Mouse (Mus musculus) MEL (cell line): ENCODE measurements around the gene Atrip. TPM values are rescaled to one million over a fixed set of nuclear protein-coding genes. Genes with fewer than 3 reads are reported as not detected.

Experiments
- DNase-seq: peaks from one replicate; pipeline ENCODE4 v3.0.0; 2011; ENCODE audit warnings: low read depth, low spot score
- H3K27ac ChIP-seq: 2 replicates; pipeline ENCODE4 v1.5.1; 2012; ENCODE audit warnings: low read depth, mild to moderate bottlenecking, control low read depth, low read length, moderate library complexity; ENCODE audit not compliant: control insufficient read depth
- H3K27me3 ChIP-seq, 2 experiments: fragments of 150-350 bp in 1 of 2; sonication (generic) in 1 of 2; 2 replicates each; pipeline ENCODE4 v1.6.1; 2012; ENCODE audit warnings: low read length in 2 of 2, mild to moderate bottlenecking in 2 of 2, improper control_type of control experiment in 1 of 2, moderate library complexity in 1 of 2; ENCODE audit not compliant: insufficient read depth in 2 of 2, control insufficient read depth in 1 of 2
- H3K36me3 ChIP-seq, 2 experiments: 2 replicates each; pipeline ENCODE4 v1.6.1; 2012 to 2014; ENCODE audit warnings: low read length in 2 of 2, improper control_type of control experiment in 1 of 2, inconsistent platforms in 1 of 2, mild to moderate bottlenecking in 1 of 2; ENCODE audit not compliant: insufficient read depth in 2 of 2, control insufficient read depth in 1 of 2
- H3K4me1 ChIP-seq, 2 experiments: fragments of 150-350 bp in 1 of 2; sonication (generic) in 1 of 2; 2 replicates each; pipeline ENCODE4 v1.6.1; 2012; ENCODE audit warnings: low read length in 2 of 2, improper control_type of control experiment in 1 of 2, mild to moderate bottlenecking in 1 of 2; ENCODE audit not compliant: insufficient read depth in 2 of 2, control insufficient read depth in 1 of 2
- H3K4me3 ChIP-seq, 2 experiments: fragments of 150-350 bp in 1 of 2; sonication (generic) in 1 of 2; 2 replicates each; pipeline ENCODE4 v1.5.1; 2012; ENCODE audit warnings: low read depth in 2 of 2, low read length in 2 of 2, mild to moderate bottlenecking in 2 of 2, moderate library complexity in 2 of 2, control low read depth in 1 of 2, improper control_type of control experiment in 1 of 2; ENCODE audit not compliant: control insufficient read depth in 1 of 2, insufficient read depth in 1 of 2
- H3K79me2 ChIP-seq: 2 replicates; pipeline ENCODE4 v1.6.1; 2012; ENCODE audit warnings: mild to moderate bottlenecking, low read length, moderate library complexity; ENCODE audit not compliant: control insufficient read depth, poor library complexity, insufficient read depth
- H3K9ac ChIP-seq: 2 replicates; pipeline ENCODE4 v1.6.1; 2012; ENCODE audit warnings: low read depth, mild to moderate bottlenecking, control low read depth, low read length, moderate library complexity; ENCODE audit not compliant: control insufficient read depth, poor library complexity, severe bottlenecking
- H3K9me3 ChIP-seq: fragments of 150-350 bp; sonication (generic); replicated peaks from 2 replicates; pipeline ENCODE4 v1.6.1; 2012; ENCODE audit warnings: mild to moderate bottlenecking, low read length, improper control_type of control experiment, moderate library complexity; ENCODE audit not compliant: insufficient read depth
- BHLHE40 ChIP-seq: IDR thresholded peaks from 2 replicates; pipeline ENCODE4 v1.6.1; 2012; ENCODE audit warnings: low read depth, mild to moderate bottlenecking, inconsistent platforms, low read length, improper control_type of control experiment, borderline replicate concordance
- CTCF ChIP-seq, 3 experiments: IDR thresholded peaks in 2 of 3; conservative IDR thresholded peaks in 1 of 3; 2 replicates each; pipeline ENCODE4 v1.5.1; 2011 to 2012; ENCODE audit warnings: low read length in 3 of 3, low read depth in 2 of 3, mild to moderate bottlenecking in 2 of 3, improper control_type of control experiment in 1 of 3, inconsistent platforms in 1 of 3, mixed read lengths in 1 of 3, moderate library complexity in 1 of 3; ENCODE audit not compliant: control insufficient read depth in 1 of 3, insufficient read depth in 1 of 3, poor library complexity in 1 of 3, severe bottlenecking in 1 of 3
- E2F4 ChIP-seq: IDR thresholded peaks from 2 replicates; pipeline ENCODE4 v1.6.1; 2011; ENCODE audit warnings: low read depth, low read length, improper control_type of control experiment, borderline replicate concordance
- ELF1 ChIP-seq: IDR thresholded peaks from 2 replicates; pipeline ENCODE4 v1.6.1; 2014; ENCODE audit warnings: low read depth, mild to moderate bottlenecking, inconsistent platforms, low read length, improper control_type of control experiment, moderate library complexity
- ETS1 ChIP-seq: IDR thresholded peaks from 2 replicates; pipeline ENCODE4 v1.6.1; 2012; ENCODE audit warnings: low read depth, mild to moderate bottlenecking, inconsistent platforms, low read length, improper control_type of control experiment, moderate library complexity
- GABPA ChIP-seq: IDR thresholded peaks from 2 replicates; pipeline ENCODE4 v1.6.1; 2012; ENCODE audit warnings: low read depth, mild to moderate bottlenecking, inconsistent platforms, low read length, improper control_type of control experiment, moderate library complexity
- GATA1 ChIP-seq: IDR thresholded peaks from 2 replicates; pipeline ENCODE4 v1.6.1; 2011; ENCODE audit warnings: low read depth, low read length, improper control_type of control experiment
- HCFC1 ChIP-seq: IDR thresholded peaks from 2 replicates; pipeline ENCODE4 v1.6.1; 2012; ENCODE audit warnings: low read depth, mild to moderate bottlenecking, inconsistent platforms, low read length, improper control_type of control experiment, moderate library complexity
- JUND ChIP-seq: IDR thresholded peaks from 2 replicates; pipeline ENCODE4 v1.6.1; 2011; ENCODE audit warnings: low read depth, mild to moderate bottlenecking, improper control_type of control experiment, low read length
- MXI1 ChIP-seq: IDR thresholded peaks from 2 replicates; pipeline ENCODE4 v1.6.1; 2011; ENCODE audit warnings: mild to moderate bottlenecking, low read depth, low read length, improper control_type of control experiment
- MYC ChIP-seq: IDR thresholded peaks from 2 replicates; pipeline ENCODE4 v1.6.1; 2011; ENCODE audit warnings: low read depth, mild to moderate bottlenecking, low read length, improper control_type of control experiment, moderate library complexity
- NELFE ChIP-seq: IDR thresholded peaks from 2 replicates; pipeline ENCODE4 v1.6.1; 2011; ENCODE audit warnings: low read depth, low read length, improper control_type of control experiment
- POLR2A ChIP-seq, 2 experiments: IDR thresholded peaks; 2 replicates each; pipeline ENCODE4 v1.6.1; 2011 to 2012; ENCODE audit warnings: low read length in 2 of 2, mild to moderate bottlenecking in 2 of 2, control low read depth in 1 of 2, improper control_type of control experiment in 1 of 2, low read depth in 1 of 2, moderate library complexity in 1 of 2; ENCODE audit not compliant: control insufficient read depth in 1 of 2, insufficient read depth in 1 of 2, poor library complexity in 1 of 2
- POLR2AphosphoS2 ChIP-seq: IDR thresholded peaks from 2 replicates; pipeline ENCODE4 v1.6.1; 2011; ENCODE audit warnings: low read length, improper control_type of control experiment
- POLR2AphosphoS5 ChIP-seq: IDR thresholded peaks from 2 replicates; pipeline ENCODE4 v1.6.1; 2012; ENCODE audit warnings: low read depth, borderline replicate concordance, mild to moderate bottlenecking, inconsistent platforms, low read length, moderate library complexity, mixed read lengths
- RAD21 ChIP-seq: IDR thresholded peaks from 2 replicates; pipeline ENCODE4 v1.6.1; 2011; ENCODE audit warnings: mild to moderate bottlenecking, low read depth, low read length, improper control_type of control experiment
- SIN3A ChIP-seq: IDR thresholded peaks from 2 replicates; pipeline ENCODE4 v1.6.1; 2012; ENCODE audit warnings: low read length, improper control_type of control experiment, inconsistent platforms
- SMC3 ChIP-seq: IDR thresholded peaks from 2 replicates; pipeline ENCODE4 v1.6.1; 2011; ENCODE audit warnings: low read depth, low read length, improper control_type of control experiment
- TBP ChIP-seq: IDR thresholded peaks from 2 replicates; pipeline ENCODE4 v1.8.0; 2011; ENCODE audit warnings: low read depth, low read length, improper control_type of control experiment
- UBTF ChIP-seq: IDR thresholded peaks from 2 replicates; pipeline ENCODE4 v1.6.1; 2012; ENCODE audit warnings: low read depth, mild to moderate bottlenecking, inconsistent platforms, low read length, improper control_type of control experiment, moderate library complexity, borderline replicate concordance; ENCODE audit not compliant: insufficient read depth
- ZC3H11A ChIP-seq: IDR thresholded peaks from 2 replicates; pipeline ENCODE4 v1.6.1; 2012; ENCODE audit warnings: low read depth, mild to moderate bottlenecking, inconsistent platforms, low read length, improper control_type of control experiment
- ZNF384 ChIP-seq: IDR thresholded peaks from 2 replicates; pipeline ENCODE4 v1.6.1; 2012; ENCODE audit warnings: low read depth, mild to moderate bottlenecking, inconsistent platforms, low read length, improper control_type of control experiment
- polyA plus RNA-seq, 2 experiments: library from polyadenylated mRNA; stranded (reverse) in 1 of 2; unstranded in 1 of 2; fragments of >175 nt in 1 of 2; fragments of >200 nt in 1 of 2; gene quantifications; 2 replicates each; pipeline versions ENCODE4 v1.2.1 to v1.2.4; 2012; ENCODE audit warnings: low replicate concordance in 2 of 2, low read depth in 1 of 2; ENCODE audit not compliant: insufficient read length in 2 of 2, insufficient read depth in 1 of 2, missing spikeins in 1 of 2
- total RNA-seq: library from RNA; depleted of rRNA; stranded (reverse); fragments of 300-350 nt; gene quantifications from 2 replicates; pipeline ENCODE4 v1.2.3, GENCODE M21; 2012

The Atrip gene
- total and polyA plus RNA-seq, 3 experiments, result 18.4 to 35.3 TPM; not detected in 1

DNA sequence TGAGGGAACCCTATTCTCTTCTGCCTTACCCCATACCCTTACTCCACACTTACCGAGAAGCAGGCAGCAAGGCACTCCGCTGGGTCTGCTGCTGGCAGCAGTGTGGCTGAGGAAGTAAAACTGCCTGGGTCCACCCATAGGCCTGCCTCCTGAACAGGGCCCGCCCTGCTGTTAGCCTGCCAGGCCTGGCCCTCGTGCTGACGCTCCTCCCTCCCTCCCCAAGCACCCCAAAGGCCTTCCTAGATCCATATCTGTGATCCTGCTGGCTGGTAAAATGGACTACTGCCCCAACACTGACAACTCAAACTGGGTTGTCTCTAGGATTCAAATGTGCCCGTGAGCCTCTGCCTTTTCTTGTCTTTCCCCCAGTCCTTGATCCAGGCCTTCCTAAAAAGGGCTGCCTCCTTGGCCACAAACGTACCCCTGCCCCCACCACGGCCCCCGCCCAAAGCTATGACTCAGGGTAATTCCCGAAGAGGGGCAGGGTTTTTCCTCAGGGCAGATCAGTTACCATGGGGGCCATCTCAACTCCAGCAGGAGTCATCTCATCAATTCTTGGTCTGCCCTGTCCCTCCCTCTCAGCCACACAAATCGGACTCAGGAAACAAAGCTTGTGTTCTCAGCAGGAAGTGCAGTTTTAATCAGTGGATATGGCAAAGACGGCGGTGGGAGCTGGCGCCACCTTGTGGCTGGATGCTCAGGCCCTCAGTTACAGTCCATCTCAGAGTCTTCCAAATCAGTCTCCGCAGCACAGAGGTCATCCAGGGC lies 14.6 kb downstream of the Atrip start, which contains the start of gene Trex1:
Trex1 (minus strand) TSS at position 599 of the 768 bp plus-strand sequence.
- H3K27me3 ChIP-seq, result no peaks in the 10 kb centered on the region
- peaks cover 3 to 32% of the 10 kb centered on the region in 2 experiments for H3K4me1 ChIP-seq
- TF ChIP-seq POLR2AphosphoS5 (peak; percentile 29; the same call in 1 of the 2 replicates), NELFE (peak; percentile 48; the same call in 1 of the 2 replicates), SIN3A (peak; percentile 83), RAD21 (peak; percentile 57), MYC (0 out of 2 replicates have a peak, but pooled peaks have one; percentile 16), GATA1 (0 out of 2 replicates have a peak, but pooled peaks have one; percentile 32), GABPA (no peak), HCFC1 (peak; percentile 84), ZNF384 (no peak), ZC3H11A (peak; percentile 57), BHLHE40 (no peak), POLR2AphosphoS2 (peak; percentile 83), MXI1 (peak; percentile 77), SMC3 (peak; percentile 81), TBP (peak; percentile 68), JUND (no peak), CTCF (IDR thresholded peaks at IDR 0.05 in 2 of 3, conservative IDR thresholded peaks at IDR 0.05 in 1 of 3; ENCODE audit: control insufficient read depth in 1 of 3, insufficient read depth in 1 of 3, low read depth in 2 of 3, low read length in 3 of 3, poor library complexity in 1 of 3, severe bottlenecking in 1 of 3) (peak; percentile 95 to 97 (median 96)), ELF1 (peak; percentile 80), POLR2A (IDR thresholded peaks at IDR 0.05; ENCODE audit: control insufficient read depth in 1 of 2, insufficient read depth in 1 of 2, low read depth in 1 of 2, low read length in 2 of 2, poor library complexity in 1 of 2) (peak; percentile 56 to 85), ETS1 (no peak), E2F4 (no peak), UBTF (0 out of 2 replicates have a peak, but pooled peaks have one; percentile 54)
- H3K79me2 ChIP-seq, result peaks cover 4% of the 10 kb centered on the region
- H3K36me3 ChIP-seq, result peaks cover 0 to 26% of the 10 kb centered on the region in 2 experiments; a peak in 2 of 4 replicates
- H3K9me3 ChIP-seq, result no peaks in the 10 kb centered on the region
- peak; percentile 93 for DNase-seq
- peak within 1 kb of the TSS; percentile 68 for H3K9ac ChIP-seq
- peak within 1 kb of the TSS; percentile 61 to 65 for H3K4me3 ChIP-seq
- H3K27ac ChIP-seq, result peak within 1 kb of the TSS; percentile 76
